Mouse (Mus musculus): ENCODE results near the gene Hist1h2be. TPM values are rescaled to one million over a fixed set of nuclear protein-coding genes. Genes with fewer than 3 reads are reported as not detected.
A peak's percentile ranks its signal among the peaks of the same experiment; 100 is the strongest.
"Not testable (repeated sequence)": the region's sequence is repeated elsewhere in the genome, so short reads cannot be mapped to it uniquely, and the experiment has no call there.

Hist1h2be gene
- polyA plus RNA-seq, 1 experiment from 2014 or later: 0.49 TPM

DNA sequence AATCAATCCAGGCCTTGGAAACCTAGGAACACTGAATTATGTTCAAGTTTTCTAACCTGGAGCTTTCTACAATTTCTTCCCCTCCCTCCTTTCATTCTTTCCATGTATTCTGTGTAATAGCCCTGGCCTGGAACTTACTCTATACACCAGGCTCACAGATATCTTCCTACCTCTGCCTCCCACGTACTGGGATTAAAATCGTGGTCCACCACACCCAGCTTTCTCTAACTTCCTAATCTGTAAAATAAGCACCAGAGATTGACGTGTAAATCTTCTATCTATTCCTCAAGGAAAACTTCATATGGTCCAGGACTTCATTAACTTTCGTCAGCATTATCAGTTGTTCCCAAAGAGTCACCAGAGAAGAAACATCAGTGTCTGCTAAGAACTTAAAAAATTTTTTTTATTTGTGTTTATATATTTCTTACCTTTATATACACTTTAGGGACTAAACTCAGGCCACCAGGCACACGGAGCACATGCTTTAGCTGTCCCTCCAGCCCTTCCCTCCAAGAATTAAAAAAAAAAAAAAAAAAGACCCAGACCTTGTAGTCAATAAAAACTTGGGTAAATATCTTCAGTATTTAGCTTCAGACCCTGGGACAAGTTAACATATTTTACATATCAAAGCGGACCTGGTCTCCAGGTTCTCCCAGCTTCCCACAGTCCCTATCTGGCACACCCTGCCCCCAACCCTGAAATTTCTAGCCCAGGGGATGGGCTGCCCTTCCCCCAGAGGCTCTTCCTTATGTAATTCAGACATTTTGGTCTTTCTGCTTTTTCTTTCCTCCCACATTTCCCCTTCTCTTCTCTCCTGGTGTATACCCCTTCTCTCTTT lies 38.5 kb downstream of the Hist1h2be start:
- ATAC-seq (no peak), DNase-seq (peak; percentile 35)
- Histone ChIP-seq H3K4me2 (ENCODE audit: low read depth, low read length) (peak overlapping the region; percentile 86), H3K4me1 (ENCODE audit: insufficient read depth) (peaks cover 24% of the 10 kb centered on the region), H3K9ac (replicated peaks) (peak overlapping the region; percentile 83), H3K9me3 (ENCODE audit: low read length) (no peaks in the 10 kb centered on the region), H3K27me3 (ENCODE audit: insufficient read depth, low read length) (no peaks in the 10 kb centered on the region), H3K36me3 (replicated peaks; ENCODE audit: insufficient read depth, low read length) (no peaks in the 10 kb centered on the region), H3K27ac (ENCODE audit: low read depth) (peak overlapping the region; percentile 99), H3K4me3 (ENCODE audit: low read depth, low read length) (peak overlapping the region; percentile 59)
- WGBS (ENCODE audit: insufficient replicate concordance): 11% methylated on average over 6 of the region's 6 CpGs
- no peak for TF ChIP-seq CTCF (IDR thresholded peaks at IDR 0.05; ENCODE audit: low read depth)
- no peak for TF ChIP-seq EP300 (IDR thresholded peaks at IDR 0.05; ENCODE audit: low read depth)

DNA sequence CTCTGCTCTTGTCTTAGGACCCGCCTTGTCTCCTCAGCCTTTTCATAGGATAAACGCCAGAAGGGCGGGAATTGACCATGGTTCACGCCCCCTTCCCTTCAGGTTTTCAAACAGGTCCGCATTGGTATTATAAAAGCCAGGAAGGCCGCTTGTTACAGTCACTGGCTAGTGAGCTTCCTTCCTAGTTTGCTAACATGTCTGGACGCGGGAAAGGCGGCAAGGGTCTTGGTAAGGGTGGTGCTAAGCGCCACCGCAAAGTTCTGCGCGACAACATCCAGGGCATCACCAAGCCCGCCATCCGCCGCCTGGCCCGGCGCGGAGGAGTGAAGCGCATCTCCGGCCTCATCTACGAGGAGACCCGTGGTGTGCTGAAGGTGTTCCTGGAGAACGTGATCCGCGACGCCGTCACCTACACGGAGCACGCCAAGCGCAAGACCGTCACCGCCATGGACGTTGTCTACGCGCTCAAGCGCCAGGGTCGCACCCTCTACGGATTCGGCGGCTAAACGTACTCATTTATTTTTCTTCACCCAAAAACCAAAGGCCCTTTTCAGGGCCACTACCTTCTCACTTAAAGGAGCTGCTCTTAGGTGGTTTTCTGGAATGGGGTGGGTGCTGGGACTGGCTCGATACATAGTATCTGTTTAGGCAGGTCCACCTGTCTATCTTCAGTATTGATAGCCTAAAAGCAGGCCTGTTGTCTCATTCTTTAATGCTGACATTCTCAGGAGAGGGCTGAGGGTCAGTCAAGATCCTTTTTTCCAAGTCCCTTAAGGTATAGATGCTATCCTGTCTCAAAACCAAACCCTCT lies 39.3 kb downstream of the Hist1h2be start, which contains the start of gene Hist1h4d:
Hist1h4d (plus strand) TSS at position 191 of the 811 bp plus-strand sequence.
- Histone ChIP-seq H3K36me3 (replicated peaks; ENCODE audit: insufficient read depth, low read length) (no peaks in the 10 kb centered on the region), H3K4me1 (ENCODE audit: insufficient read depth) (peaks cover 30% of the 10 kb centered on the region), H3K9me3 (ENCODE audit: low read length) (no peaks in the 10 kb centered on the region), H3K4me3 (ENCODE audit: low read depth, low read length) (peak within 1 kb of the TSS; percentile 59), H3K27ac (ENCODE audit: low read depth) (peak within 1 kb of the TSS; percentile 99), H3K4me2 (ENCODE audit: low read depth, low read length) (peak within 1 kb of the TSS; percentile 86), H3K27me3 (ENCODE audit: insufficient read depth, low read length) (no peaks in the 10 kb centered on the region), H3K9ac (replicated peaks) (peak within 1 kb of the TSS; percentile 83)
- WGBS (ENCODE audit: insufficient replicate concordance): 2% methylated on average over 43 of the region's 43 CpGs
- TF ChIP-seq EP300 (IDR thresholded peaks at IDR 0.05; ENCODE audit: low read depth): peak; percentile 94
- TF ChIP-seq CTCF (IDR thresholded peaks at IDR 0.05; ENCODE audit: low read depth): no peak
- DNase-seq: peak; percentile 94
- peak; percentile 76 for ATAC-seq

DNA sequence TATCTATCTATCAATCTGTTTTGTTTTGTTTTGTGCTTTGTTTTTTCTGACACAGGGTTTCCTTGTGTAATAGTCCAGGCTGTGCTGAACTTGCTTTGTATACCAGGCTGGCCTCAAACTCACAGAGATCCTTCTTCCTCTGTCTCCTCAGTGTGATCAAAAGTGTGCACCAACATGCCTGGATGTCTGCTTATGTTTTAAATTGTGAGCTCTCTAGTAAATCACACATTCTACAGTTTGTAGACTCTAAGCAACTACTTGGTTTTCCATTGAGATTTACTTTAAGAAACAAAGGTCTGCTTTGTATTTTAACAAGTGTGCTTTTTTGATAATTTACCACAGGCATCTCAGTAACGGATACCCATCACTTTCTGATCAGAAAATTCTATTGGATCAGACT lies 43.1 kb downstream of the Hist1h2be start:
- no peaks in the 10 kb centered on the region for H3K27me3 ChIP-seq (ENCODE audit: insufficient read depth, low read length)
- H3K36me3 ChIP-seq (replicated peaks; ENCODE audit: insufficient read depth, low read length): no peaks in the 10 kb centered on the region
- no peak overlapping the region for H3K9ac ChIP-seq (replicated peaks)
- 89% methylated on average over 1 of the region's 1 CpGs for WGBS (ENCODE audit: insufficient replicate concordance)
- no peaks in the 10 kb centered on the region for H3K9me3 ChIP-seq (ENCODE audit: low read length)
- TF ChIP-seq CTCF (IDR thresholded peaks at IDR 0.05; ENCODE audit: low read depth): no peak
- TF ChIP-seq EP300 (IDR thresholded peaks at IDR 0.05; ENCODE audit: low read depth): no peak
- peaks cover 19% of the 10 kb centered on the region for H3K4me1 ChIP-seq (ENCODE audit: insufficient read depth)
- ATAC-seq (no peak), DNase-seq (no peak)
- H3K27ac ChIP-seq (ENCODE audit: low read depth): no peak overlapping the region
- H3K4me3 ChIP-seq (ENCODE audit: low read depth, low read length): no peak overlapping the region
- H3K4me2 ChIP-seq (ENCODE audit: low read depth, low read length): no peak overlapping the region

DNA sequence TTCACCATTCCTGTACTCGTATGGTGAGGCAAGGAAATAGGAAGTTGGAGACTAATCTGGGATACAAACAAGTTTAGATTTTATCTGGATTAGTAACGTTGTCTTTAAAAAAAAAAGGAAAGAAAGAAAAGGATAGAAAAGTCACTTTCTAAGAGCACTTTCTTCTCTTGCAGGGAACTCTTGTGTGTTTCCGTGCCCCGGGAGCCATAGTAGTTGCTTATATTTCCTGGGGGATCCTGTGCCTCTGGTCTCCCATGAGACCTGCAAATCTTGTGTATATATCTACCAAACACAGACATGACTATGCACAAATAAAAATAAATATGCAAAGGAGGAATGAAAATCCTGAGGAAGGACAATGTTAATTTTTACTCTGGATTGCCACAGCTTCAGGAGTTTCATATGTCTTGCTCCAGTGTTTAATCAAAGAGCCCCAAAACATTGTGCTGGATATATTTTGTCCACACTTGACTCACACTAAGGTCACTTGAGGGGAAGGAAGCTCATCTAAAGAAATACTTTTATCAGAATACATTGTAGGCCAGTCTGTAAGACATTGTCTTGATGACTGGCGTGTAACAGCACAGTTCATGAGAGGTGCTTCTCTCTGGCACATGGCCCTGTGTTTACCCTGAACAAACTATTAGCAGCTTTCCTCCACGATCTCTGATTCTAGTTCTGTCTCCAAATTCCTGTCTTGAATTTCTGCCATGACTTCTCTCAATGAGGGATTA lies 43.9 kb downstream of the Hist1h2be start:
- Histone ChIP-seq H3K9me3 (ENCODE audit: low read length) (no peaks in the 10 kb centered on the region), H3K36me3 (replicated peaks; ENCODE audit: insufficient read depth, low read length) (no peaks in the 10 kb centered on the region), H3K9ac (replicated peaks) (peak overlapping the region; percentile 82), H3K4me2 (ENCODE audit: low read depth, low read length) (peak overlapping the region; percentile 71), H3K27ac (ENCODE audit: low read depth) (peak overlapping the region; percentile 88), H3K4me1 (ENCODE audit: insufficient read depth) (peaks cover 14% of the 10 kb centered on the region), H3K4me3 (ENCODE audit: low read depth, low read length) (peak overlapping the region; percentile 53), H3K27me3 (ENCODE audit: insufficient read depth, low read length) (no peaks in the 10 kb centered on the region)
- DNase-seq (no peak), ATAC-seq (no peak)
- WGBS (ENCODE audit: insufficient replicate concordance): 37% methylated on average over 6 of the region's 6 CpGs
- no peak for TF ChIP-seq EP300 (IDR thresholded peaks at IDR 0.05; ENCODE audit: low read depth)

DNA sequence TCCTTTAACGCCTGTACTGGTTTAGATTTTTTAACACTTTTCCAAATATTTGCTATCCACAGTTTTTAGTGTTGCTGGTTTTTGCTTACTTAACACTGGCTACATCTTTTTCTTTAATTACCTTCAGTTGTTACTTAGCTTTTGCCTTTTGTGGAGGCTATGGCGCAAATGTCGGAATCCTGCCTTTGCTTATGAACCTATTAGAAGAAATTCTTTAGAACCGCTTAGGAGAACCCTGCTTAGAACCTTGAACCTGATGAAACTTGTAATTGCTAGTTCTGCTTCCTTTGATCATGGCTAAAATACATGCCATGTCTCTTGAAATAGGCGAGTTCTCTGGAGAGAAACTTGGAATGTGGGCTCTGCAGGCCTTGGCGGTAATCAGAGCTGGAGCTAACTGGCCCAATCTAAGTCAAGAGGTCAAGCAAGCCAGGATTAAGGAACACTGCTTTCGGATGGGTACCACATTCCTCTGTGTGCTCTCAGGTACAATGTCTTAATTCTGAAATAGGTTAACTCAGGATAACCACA lies 44.5 kb downstream of the Hist1h2be start:
- H3K4me3 ChIP-seq (ENCODE audit: low read depth, low read length): peak overlapping the region; percentile 53
- TF ChIP-seq CTCF (IDR thresholded peaks at IDR 0.05; ENCODE audit: low read depth) (no peak), EP300 (IDR thresholded peaks at IDR 0.05; ENCODE audit: low read depth) (no peak)
- peaks cover 14% of the 10 kb centered on the region for H3K4me1 ChIP-seq (ENCODE audit: insufficient read depth)
- H3K4me2 ChIP-seq (ENCODE audit: low read depth, low read length): peak overlapping the region; percentile 71
- ATAC-seq (no peak), DNase-seq (no peak)
- no peaks in the 10 kb centered on the region for H3K27me3 ChIP-seq (ENCODE audit: insufficient read depth, low read length)
- H3K27ac ChIP-seq (ENCODE audit: low read depth): peak overlapping the region; percentile 88
- 18% methylated on average over 7 of the region's 7 CpGs for WGBS (ENCODE audit: insufficient replicate concordance)
- peak overlapping the region; percentile 82 for H3K9ac ChIP-seq (replicated peaks)
- H3K9me3 ChIP-seq (ENCODE audit: low read length): no peaks in the 10 kb centered on the region
- H3K36me3 ChIP-seq (replicated peaks; ENCODE audit: insufficient read depth, low read length): no peaks in the 10 kb centered on the region

DNA sequence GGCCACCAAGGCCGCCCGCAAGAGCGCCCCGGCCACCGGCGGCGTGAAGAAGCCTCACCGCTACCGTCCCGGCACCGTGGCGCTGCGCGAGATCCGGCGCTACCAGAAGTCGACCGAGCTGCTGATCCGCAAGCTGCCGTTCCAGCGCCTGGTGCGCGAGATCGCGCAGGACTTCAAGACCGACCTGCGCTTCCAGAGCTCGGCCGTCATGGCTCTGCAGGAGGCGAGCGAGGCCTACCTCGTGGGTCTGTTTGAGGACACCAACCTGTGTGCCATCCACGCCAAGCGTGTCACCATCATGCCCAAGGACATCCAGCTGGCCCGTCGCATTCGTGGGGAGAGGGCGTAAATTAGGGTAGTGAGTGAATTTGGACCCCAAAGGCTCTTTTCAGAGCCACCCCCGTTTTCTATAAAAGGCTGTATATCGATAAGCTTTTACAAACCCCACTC lies 45.0 kb downstream of the Hist1h2be start:
- Histone ChIP-seq H3K27ac (ENCODE audit: low read depth) (peak overlapping the region; percentile 88), H3K9ac (replicated peaks) (peak overlapping the region; percentile 82), H3K4me1 (ENCODE audit: insufficient read depth) (peaks cover 14% of the 10 kb centered on the region), H3K4me2 (ENCODE audit: low read depth, low read length) (peak overlapping the region; percentile 71), H3K4me3 (ENCODE audit: low read depth, low read length) (peak overlapping the region; percentile 53)
- not testable (repeated sequence) for H3K27me3 ChIP-seq (ENCODE audit: insufficient read depth, low read length); H3K9me3 ChIP-seq (ENCODE audit: low read length); H3K36me3 ChIP-seq (replicated peaks; ENCODE audit: insufficient read depth, low read length); ATAC-seq
- DNase-seq: peak; percentile 41
- 0% methylated on average over 9 of the region's 40 CpGs for WGBS (ENCODE audit: insufficient replicate concordance)

Data from liver, postnatal 0 days (tissue).